Mouse (Mus musculus) megakaryocyte progenitor cell, adult 5-6 weeks (primary cell): ENCODE data around the gene Ifi211. TPM values are rescaled to one million over a fixed set of nuclear protein-coding genes. Genes with fewer than 3 reads are reported as not detected.
"Not testable (repeated sequence)": the region's sequence is repeated elsewhere in the genome, so short reads cannot be mapped to it uniquely, and the experiment has no call there.

Experiments used
- ATAC-seq: replicated peaks from 2 replicates; pipeline ENCODE4 v1.8.0; 2016; ENCODE audit warnings: mild to moderate bottlenecking, moderate TSS enrichment, inconsistent platforms; ENCODE audit not compliant: poor library complexity
- total RNA-seq, 2 experiments: library from RNA; stranded (forward) in 1 of 2; stranded (reverse) in 1 of 2; fragments of 157-497, 149-512 nt in 1 of 2; fragments of 200-1000 nt in 1 of 2; gene quantifications; 2 replicates each; pipeline versions ENCODE4 v1.2.3 to v1.2.4; 2015 to 2017

Ifi211 gene
- total RNA-seq, 2 experiments from 2014 or later = 6.8 to 14.5 TPM

DNA sequence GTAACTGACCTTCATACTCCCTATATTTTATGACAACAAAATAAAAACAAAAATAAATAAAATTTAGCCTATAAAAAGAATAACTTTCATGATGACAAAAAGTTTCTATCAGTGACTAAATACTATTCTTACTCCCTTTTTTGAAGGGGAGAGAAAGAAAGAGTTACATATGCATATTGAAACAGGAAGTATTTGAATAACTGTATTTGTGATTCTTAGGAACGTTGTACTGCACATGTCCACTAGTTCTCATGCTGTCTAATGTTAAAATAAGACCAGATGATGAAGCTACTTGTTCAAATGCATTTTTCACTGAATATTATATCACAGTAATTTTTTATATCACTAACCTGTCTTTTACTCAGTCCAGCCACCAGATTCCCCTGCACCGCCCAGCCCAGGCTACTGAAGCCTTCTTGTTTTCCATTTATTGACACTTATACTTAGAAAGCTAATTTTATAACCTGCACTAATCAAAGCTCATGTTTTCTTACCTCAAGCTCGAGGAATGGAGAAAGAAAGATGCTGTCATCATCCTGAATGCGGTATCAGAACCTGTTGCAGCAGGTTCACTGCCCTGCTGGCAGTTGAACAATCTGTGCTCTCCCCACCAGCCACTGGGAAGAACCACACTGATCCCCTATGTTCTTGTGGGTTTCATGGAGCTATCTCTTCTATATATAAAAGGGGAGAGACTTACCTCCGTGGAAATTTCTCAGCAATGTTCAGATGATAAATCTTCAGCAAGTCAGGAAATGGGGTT, 33.4 kb downstream of the Ifi211 start:
- peak; percentile 55 for ATAC-seq

GRCm38 (mm10) chr1:173878264-173878663, 34.6 kb downstream of the Ifi211 start:
- ATAC-seq = peak; percentile 30

DNA sequence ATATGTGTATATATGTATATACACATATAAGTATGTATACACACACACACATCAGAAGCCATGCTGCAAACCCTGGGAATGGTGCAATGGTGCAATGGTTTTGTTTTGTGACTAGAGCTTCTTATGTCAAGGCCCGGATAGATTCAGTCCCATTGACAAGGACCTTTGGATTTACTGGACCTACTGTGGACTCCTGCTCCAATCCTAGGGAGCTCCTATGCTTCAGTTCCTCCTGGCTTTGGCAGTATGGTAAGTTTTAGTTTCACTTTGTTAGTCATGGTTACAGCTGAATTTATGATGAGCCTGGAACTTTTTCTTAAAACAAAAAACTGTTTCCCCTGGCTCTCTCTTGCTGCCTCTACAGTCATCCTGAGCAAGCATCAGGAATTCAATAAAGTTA, 35.7 kb downstream of the Ifi211 start:
- peak; percentile 33 for ATAC-seq

DNA sequence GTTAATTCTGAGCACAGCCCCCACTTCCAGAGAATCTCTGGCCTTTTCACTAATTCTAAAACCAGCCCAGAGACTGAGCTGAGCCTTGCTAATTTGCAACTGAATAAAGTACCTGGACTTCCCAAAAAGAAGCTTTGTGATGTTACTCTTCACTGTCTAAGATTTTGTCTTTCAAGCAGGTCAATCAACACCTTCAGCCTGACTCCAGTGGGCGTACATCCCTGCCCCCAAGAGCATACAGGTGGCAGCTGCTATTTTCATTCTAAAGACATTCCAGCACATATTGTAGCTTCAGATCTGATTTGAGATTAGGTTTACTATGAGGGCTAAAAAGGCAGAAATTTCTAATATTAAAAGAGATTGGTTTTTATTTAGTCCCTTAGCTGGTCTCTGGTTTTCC, 44.3 kb downstream of the Ifi211 start:
- ATAC-seq = not testable (repeated sequence)

- ATAC-seq = 0 out of 2 replicates have a peak, but pooled peaks have one; percentile 48
These were observed 46.3 kb downstream of the Ifi211 start for GRCm38 (mm10) chr1:173866504-173866903.

GRCm38 (mm10) chr1:173853711-173854110, 59.1 kb downstream of the Ifi211 start:
- 0 out of 2 replicates have a peak, but pooled peaks have one; percentile 57 for ATAC-seq

- ATAC-seq = not testable (repeated sequence)
These were observed 60.0 kb downstream of the Ifi211 start for GRCm38 (mm10) chr1:173852853-173853252.

Other genes starting within 250 kb of the Ifi211 start
- 0.20 TPM in 1 of 2 replicates, not detected in the other for gene Ifi208, start 239.4 kb downstream of the Ifi211 start, total RNA-seq (2015)
- 0.20 TPM in 1 of 2 replicates, not detected in the other for gene Ifi208, start 239.4 kb downstream of the Ifi211 start, total RNA-seq (2017)
- 1.4 and 1.9 TPM in 2 replicates for gene Ifi207, start 171.3 kb downstream of the Ifi211 start, total RNA-seq (2015)
- 0.33 and 0.88 TPM in 2 replicates for gene Ifi207, start 171.3 kb downstream of the Ifi211 start, total RNA-seq (2017)
- gene Ifi204, start 146.1 kb downstream of the Ifi211 start, total RNA-seq (2015) = 3.6 and 4.1 TPM in 2 replicates
- 4.2 and 4.9 TPM in 2 replicates for gene Ifi204, start 146.1 kb downstream of the Ifi211 start, total RNA-seq (2017)
- gene Mndal, start 29.4 kb upstream of the Ifi211 start, total RNA-seq (2015) = 112 and 113 TPM in 2 replicates
- gene Mndal, start 29.4 kb upstream of the Ifi211 start, total RNA-seq (2017) = 70.3 and 92.9 TPM in 2 replicates
- gene Ifi203, start 29.6 kb upstream of the Ifi211 start, total RNA-seq (2015) = 59.5 and 87.9 TPM in 2 replicates
- 29.0 and 43.0 TPM in 2 replicates for gene Ifi203, start 29.6 kb upstream of the Ifi211 start, total RNA-seq (2017)
- gene Ifi202b, start 69.7 kb upstream of the Ifi211 start, total RNA-seq (2015) = not detected in 2 replicates
- gene Ifi202b, start 69.7 kb upstream of the Ifi211 start, total RNA-seq (2017) = not detected in 2 replicates
- 5.5 and 7.7 TPM in 2 replicates for gene Ifi205, start 118.8 kb upstream of the Ifi211 start, total RNA-seq (2015)
- 1.8 and 6.5 TPM in 2 replicates for gene Ifi205, start 118.8 kb upstream of the Ifi211 start, total RNA-seq (2017)
- 0.27 TPM in 1 of 2 replicates, not detected in the other for gene Olfr433, start 127.7 kb upstream of the Ifi211 start, total RNA-seq (2015)
- gene Olfr433, start 127.7 kb upstream of the Ifi211 start, total RNA-seq (2017) = 0.12 and 0.17 TPM in 2 replicates
- not detected in 2 replicates for gene Olfr432, start 136.2 kb upstream of the Ifi211 start, total RNA-seq (2015)
- under 0.01 TPM in 1 of 2 replicates, not detected in the other for gene Olfr432, start 136.2 kb upstream of the Ifi211 start, total RNA-seq (2017)
- not detected in 2 replicates for gene Olfr430, start 153.6 kb upstream of the Ifi211 start, total RNA-seq (2015)
- gene Olfr430, start 153.6 kb upstream of the Ifi211 start, total RNA-seq (2017) = not detected in 2 replicates
- not detected in 2 replicates for gene Olfr429, start 171.3 kb upstream of the Ifi211 start, total RNA-seq (2015)
- not detected in 2 replicates for gene Olfr429, start 171.3 kb upstream of the Ifi211 start, total RNA-seq (2017)
- not detected in 2 replicates for gene Olfr427, start 183.8 kb upstream of the Ifi211 start, total RNA-seq (2015)
- not detected in 2 replicates for gene Olfr427, start 183.8 kb upstream of the Ifi211 start, total RNA-seq (2017)
- gene Olfr231, start 208.1 kb upstream of the Ifi211 start, total RNA-seq (2015) = not detected in 2 replicates
- not detected in 2 replicates for gene Olfr231, start 208.1 kb upstream of the Ifi211 start, total RNA-seq (2017)
- gene Olfr424, start 218.5 kb upstream of the Ifi211 start, total RNA-seq (2015) = not detected in 2 replicates
- gene Olfr424, start 218.5 kb upstream of the Ifi211 start, total RNA-seq (2017) = not detected in 2 replicates
- gene Olfr420, start 242.6 kb upstream of the Ifi211 start, total RNA-seq (2015) = not detected in 2 replicates
- not detected in 2 replicates for gene Olfr420, start 242.6 kb upstream of the Ifi211 start, total RNA-seq (2017)